Mouse (Mus musculus) neural tube, embryonic 13.5 days (tissue): Measurements from ENCODE around the gene Fam162b. TPM values are rescaled to one million over a fixed set of nuclear protein-coding genes. Genes with fewer than 3 reads are reported as not detected.

Source experiments
- ATAC-seq: fragments of 200-750 bp; cut with Nextera tagmentation; 2 replicates; pipeline ENCODE4 v1.8.0; 2017; ENCODE audit warnings: low read depth, mild to moderate bottlenecking, moderate TSS enrichment, moderate library complexity
- H3K27ac ChIP-seq: fragments of 300-500 bp; sonication (generic); replicated peaks from 2 replicates; pipeline ENCODE4 v1.5.1; 2015; ENCODE audit warnings: moderate library complexity, mild to moderate bottlenecking, inconsistent platforms
- H3K27me3 ChIP-seq: fragments of 300-500 bp; sonication (generic); 2 replicates; pipeline ENCODE4 v1.6.1; 2015; ENCODE audit warnings: mild to moderate bottlenecking, inconsistent platforms
- H3K36me3 ChIP-seq: fragments of 300-500 bp; sonication (generic); 2 replicates; pipeline ENCODE4 v1.6.1; 2015; ENCODE audit warnings: mild to moderate bottlenecking, inconsistent platforms
- H3K4me1 ChIP-seq: fragments of 300-500 bp; sonication (generic); replicated peaks from 2 replicates; pipeline ENCODE4 v1.6.1; 2015; ENCODE audit warnings: inconsistent platforms
- H3K4me2 ChIP-seq: fragments of 300-500 bp; sonication (generic); 2 replicates; pipeline ENCODE4 v1.6.1; 2015; ENCODE audit warnings: inconsistent platforms, mild to moderate bottlenecking, moderate library complexity
- H3K4me3 ChIP-seq: fragments of 300-500 bp; sonication (generic); 2 replicates; pipeline ENCODE4 v1.5.1; 2015; ENCODE audit warnings: mild to moderate bottlenecking, inconsistent platforms
- H3K9ac ChIP-seq: fragments of 300-500 bp; sonication (generic); 2 replicates; pipeline ENCODE4 v1.6.1; 2015; ENCODE audit warnings: moderate library complexity, mild to moderate bottlenecking, inconsistent platforms
- H3K9me3 ChIP-seq: fragments of 300-500 bp; sonication (generic); 2 replicates; pipeline ENCODE4 v1.6.1; 2016; ENCODE audit warnings: inconsistent platforms
- WGBS: fragments of 180-500 bp; shearing (Covaris S2); methylation state at CpG from one replicate; pipeline ENCODE4 v1.1.7; 2015; 5-methylcytosine and 5-hydroxymethylcytosine counted together
- polyA plus RNA-seq: library from polyadenylated mRNA; unstranded; fragments of >200 nt; fragmentation: Nextera tagmentation; extraction: Ambion mirVana; gene quantifications from 2 replicates; pipeline ENCODE4 v1.2.1, GENCODE M21; 2015

Gene Fam162b
- polyA plus RNA-seq: 1.3 and 1.8 TPM in 2 replicates

- no peak within 1 kb of the TSS for H3K27ac ChIP-seq
- ATAC-seq: no peak; the same call in 1 of the 2 replicates
- 0 out of 2 replicates have a peak, but pooled peaks cover 4% of the 10 kb centered on the region for H3K9me3 ChIP-seq
- peak within 1 kb of the TSS; percentile 28 for H3K4me3 ChIP-seq
- peaks cover 10% of the 10 kb centered on the region for H3K4me1 ChIP-seq
- H3K36me3 ChIP-seq: no peaks in the 10 kb centered on the region
- H3K9ac ChIP-seq: peak within 1 kb of the TSS; percentile 39; the same call in 1 of the 2 replicates
- peaks cover 18% of the 10 kb centered on the region for H3K27me3 ChIP-seq
- peak within 1 kb of the TSS; percentile 58 for H3K4me2 ChIP-seq
- 2% methylated on average over 19 of the region's 19 CpGs for WGBS
These were observed at the start of gene Fam162b for GRCm38 (mm10) chr10:51590139-51590574. TSS of gene Fam162b (minus strand) at chr10:51590517.

- Histone ChIP-seq H3K4me2 (no peak within 1 kb of the TSS), H3K27me3 (no peaks in the 10 kb centered on the region), H3K36me3 (no peaks in the 10 kb centered on the region), H3K27ac (no peak within 1 kb of the TSS), H3K9me3 (no peaks in the 10 kb centered on the region), H3K9ac (no peak within 1 kb of the TSS), H3K4me1 (no peaks in the 10 kb centered on the region), H3K4me3 (no peak within 1 kb of the TSS)
- no peak for ATAC-seq
- WGBS: 70% methylated on average over 8 of the region's 8 CpGs
These were observed 41.3 kb upstream of the Fam162b start, which contains the start of gene Gprc6a for GRCm38 (mm10) chr10:51631411-51632136. TSS of gene Gprc6a (minus strand) at chr10:51631461.

GRCm38 (mm10) chr10:51621193-51621592 lies 30.9 kb upstream of the Fam162b start:
- no peaks in the 10 kb centered on the region for H3K27me3 ChIP-seq
- WGBS: 84% methylated on average over 3 of the region's 3 CpGs
- no peak overlapping the region for H3K27ac ChIP-seq
- no peak overlapping the region for H3K4me3 ChIP-seq
- H3K9ac ChIP-seq: no peak overlapping the region
- no peaks in the 10 kb centered on the region for H3K4me1 ChIP-seq
- no peak for ATAC-seq
- no peaks in the 10 kb centered on the region for H3K36me3 ChIP-seq
- H3K4me2 ChIP-seq: no peak overlapping the region
- H3K9me3 ChIP-seq: no peaks in the 10 kb centered on the region

GRCm38 (mm10) chr10:51620126-51620525 lies 29.8 kb upstream of the Fam162b start:
- Histone ChIP-seq H3K4me1 (no peaks in the 10 kb centered on the region), H3K9me3 (no peaks in the 10 kb centered on the region), H3K27ac (no peak overlapping the region), H3K27me3 (no peaks in the 10 kb centered on the region), H3K4me3 (no peak overlapping the region), H3K4me2 (no peak overlapping the region), H3K36me3 (no peaks in the 10 kb centered on the region), H3K9ac (no peak overlapping the region)
- WGBS: 80% methylated on average over 7 of the region's 7 CpGs
- no peak for ATAC-seq

GRCm38 (mm10) chr10:51618538-51618937 lies 28.2 kb upstream of the Fam162b start:
- Histone ChIP-seq H3K4me2 (no peak overlapping the region), H3K4me1 (no peaks in the 10 kb centered on the region), H3K27ac (no peak overlapping the region), H3K27me3 (no peaks in the 10 kb centered on the region), H3K36me3 (no peaks in the 10 kb centered on the region), H3K9ac (no peak overlapping the region), H3K9me3 (no peaks in the 10 kb centered on the region), H3K4me3 (no peak overlapping the region)
- ATAC-seq: no peak
- 82% methylated on average over 2 of the region's 2 CpGs for WGBS

- no peak for ATAC-seq
- WGBS: 67% methylated on average over 11 of the region's 11 CpGs
- Histone ChIP-seq H3K36me3 (no peaks in the 10 kb centered on the region), H3K4me2 (no peak overlapping the region), H3K27ac (no peak overlapping the region), H3K27me3 (no peaks in the 10 kb centered on the region), H3K9me3 (no peaks in the 10 kb centered on the region), H3K4me1 (no peaks in the 10 kb centered on the region), H3K4me3 (no peak overlapping the region), H3K9ac (no peak overlapping the region)
These were observed 24.7 kb upstream of the Fam162b start for GRCm38 (mm10) chr10:51614826-51615590.

GRCm38 (mm10) chr10:51613421-51613820 lies 23.1 kb upstream of the Fam162b start:
- ATAC-seq: no peak
- no peaks in the 10 kb centered on the region for H3K36me3 ChIP-seq
- no peaks in the 10 kb centered on the region for H3K9me3 ChIP-seq

GRCm38 (mm10) chr10:51611969-51612682 lies 21.8 kb upstream of the Fam162b start:
- Histone ChIP-seq H3K4me3 (no peak overlapping the region), H3K27me3 (no peaks in the 10 kb centered on the region), H3K36me3 (no peaks in the 10 kb centered on the region), H3K9ac (no peak overlapping the region), H3K4me1 (no peaks in the 10 kb centered on the region), H3K27ac (no peak overlapping the region), H3K4me2 (no peak overlapping the region), H3K9me3 (no peaks in the 10 kb centered on the region)
- ATAC-seq: no peak
- WGBS: 76% methylated on average over 9 of the region's 9 CpGs

More at GRCm38 (mm10) chr10:51613421-51613820, 23.1 kb upstream of the Fam162b start:
- no peaks in the 10 kb centered on the region for H3K4me1 ChIP-seq
- H3K9ac ChIP-seq: no peak overlapping the region
- H3K27ac ChIP-seq: no peak overlapping the region
- WGBS: 87% methylated on average over 3 of the region's 3 CpGs
- H3K4me3 ChIP-seq: no peak overlapping the region
- no peak overlapping the region for H3K4me2 ChIP-seq
- H3K27me3 ChIP-seq: no peaks in the 10 kb centered on the region

- ATAC-seq: no peak
- Histone ChIP-seq H3K27ac (no peak overlapping the region), H3K9ac (no peak overlapping the region), H3K27me3 (no peaks in the 10 kb centered on the region), H3K9me3 (no peaks in the 10 kb centered on the region), H3K36me3 (no peaks in the 10 kb centered on the region), H3K4me2 (no peak overlapping the region), H3K4me1 (no peaks in the 10 kb centered on the region), H3K4me3 (no peak overlapping the region)
- WGBS: 74% methylated on average over 4 of the region's 4 CpGs
These were observed 19.6 kb upstream of the Fam162b start for GRCm38 (mm10) chr10:51609741-51610425.

- Histone ChIP-seq H3K4me1 (no peaks in the 10 kb centered on the region), H3K36me3 (no peaks in the 10 kb centered on the region), H3K9ac (no peak overlapping the region), H3K4me3 (no peak overlapping the region), H3K27me3 (no peaks in the 10 kb centered on the region), H3K4me2 (no peak overlapping the region), H3K9me3 (0 out of 2 replicates have a peak, but pooled peaks cover 4% of the 10 kb centered on the region), H3K27ac (no peak overlapping the region)
- 88% methylated on average over 9 of the region's 9 CpGs for WGBS
- no peak for ATAC-seq
These were observed 6.8 kb upstream of the Fam162b start for GRCm38 (mm10) chr10:51596928-51597635.
